Mouse (Mus musculus): ENCODE results near the gene Rps2. TPM values are rescaled to one million over a fixed set of nuclear protein-coding genes. Genes with fewer than 3 reads are reported as not detected.

Rps2 gene
- polyA plus RNA-seq, 1 experiment from 2014 or later: 1,693 TPM

DNA sequence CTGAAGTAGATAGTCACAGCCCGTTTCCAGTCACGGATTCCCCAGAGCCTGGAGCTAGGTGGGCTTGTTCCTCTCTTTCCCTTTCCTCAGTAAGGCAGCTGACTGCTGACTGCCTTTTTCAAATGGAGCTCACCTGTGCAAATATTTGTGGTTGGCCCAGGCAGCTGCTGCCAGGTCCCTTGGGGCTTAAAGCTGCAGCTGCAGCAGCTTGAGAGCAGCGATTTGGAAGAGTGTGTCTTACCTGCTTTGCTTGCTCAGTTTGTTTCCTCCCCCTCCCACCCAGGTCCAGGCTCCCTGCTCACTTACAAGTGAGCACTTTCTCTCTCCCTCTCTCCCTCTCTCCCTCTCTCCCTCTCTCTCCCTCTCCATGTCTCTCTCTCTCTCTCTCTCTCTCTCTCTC lies 51.2 kb downstream of the Rps2 start:
- H3K4me3 ChIP-seq: no peak overlapping the region
- no peaks in the 10 kb centered on the region for H3K9me3 ChIP-seq (replicated peaks)
- DNase-seq (ENCODE audit: low spot score): no peak
- 50% methylated on average over 3 of the region's 3 CpGs for WGBS
- peaks cover 37% of the 10 kb centered on the region for H3K4me1 ChIP-seq
- H3K27ac ChIP-seq: no peak overlapping the region
- H3K27me3 ChIP-seq (ENCODE audit: low read depth, poor library complexity, severe bottlenecking): peaks cover 17% of the 10 kb centered on the region; the same call in 1 of the 2 replicates
- no peaks in the 10 kb centered on the region for H3K36me3 ChIP-seq

Other genes starting within 250 kb of the Rps2 start
- gene E4f1, start 247.8 kb upstream of the Rps2 start, polyA plus RNA-seq (2016; fragmentation: Nextera tagmentation; extraction: Ambion mirVana): 35.0 and 38.7 TPM in 2 replicates
- gene Pgp, start 247.7 kb upstream of the Rps2 start, polyA plus RNA-seq (2016; fragmentation: Nextera tagmentation; extraction: Ambion mirVana): 68.8 and 76.1 TPM in 2 replicates
- 0.24 TPM in 1 of 2 replicates, not detected in the other for gene Bricd5, start 244.2 kb upstream of the Rps2 start, polyA plus RNA-seq (2016; fragmentation: Nextera tagmentation; extraction: Ambion mirVana)
- gene Mlst8, start 239.0 kb upstream of the Rps2 start, polyA plus RNA-seq (2016; fragmentation: Nextera tagmentation; extraction: Ambion mirVana): 31.6 and 42.2 TPM in 2 replicates
- gene Caskin1, start 229.5 kb upstream of the Rps2 start, polyA plus RNA-seq (2016; fragmentation: Nextera tagmentation; extraction: Ambion mirVana): 1.4 and 3.6 TPM in 2 replicates
- gene Traf7, start 190.2 kb upstream of the Rps2 start, polyA plus RNA-seq (2016; fragmentation: Nextera tagmentation; extraction: Ambion mirVana): 125 and 136 TPM in 2 replicates
- gene Rab26, start 183.9 kb upstream of the Rps2 start, polyA plus RNA-seq (2016; fragmentation: Nextera tagmentation; extraction: Ambion mirVana): 2.4 and 3.8 TPM in 2 replicates
- gene Pkd1, start 168.3 kb upstream of the Rps2 start, polyA plus RNA-seq (2016; fragmentation: Nextera tagmentation; extraction: Ambion mirVana): 18.9 and 24.7 TPM in 2 replicates
- 63.2 and 79.5 TPM in 2 replicates for gene Tsc2, start 85.5 kb upstream of the Rps2 start, polyA plus RNA-seq (2016; fragmentation: Nextera tagmentation; extraction: Ambion mirVana)
- 27.5 and 31.2 TPM in 2 replicates for gene Nthl1, start 85.4 kb upstream of the Rps2 start, polyA plus RNA-seq (2016; fragmentation: Nextera tagmentation; extraction: Ambion mirVana)
- 47.2 and 57.1 TPM in 2 replicates for gene Slc9a3r2, start 67.8 kb upstream of the Rps2 start, polyA plus RNA-seq (2016; fragmentation: Nextera tagmentation; extraction: Ambion mirVana)
- gene Npw, start 59.7 kb upstream of the Rps2 start, polyA plus RNA-seq (2016; fragmentation: Nextera tagmentation; extraction: Ambion mirVana): 0.88 and 1.1 TPM in 2 replicates
- 34.5 and 36.7 TPM in 2 replicates for gene Zfp598, start 48.4 kb upstream of the Rps2 start, polyA plus RNA-seq (2016; fragmentation: Nextera tagmentation; extraction: Ambion mirVana)
- gene Syngr3, start 28.2 kb upstream of the Rps2 start, polyA plus RNA-seq (2016; fragmentation: Nextera tagmentation; extraction: Ambion mirVana): 5.2 and 7.0 TPM in 2 replicates
- 52.9 and 61.2 TPM in 2 replicates for gene Gfer, start 22.0 kb upstream of the Rps2 start, polyA plus RNA-seq (2016; fragmentation: Nextera tagmentation; extraction: Ambion mirVana)
- 0.59 and 2.3 TPM in 2 replicates for gene Noxo1, start 21.9 kb upstream of the Rps2 start, polyA plus RNA-seq (2016; fragmentation: Nextera tagmentation; extraction: Ambion mirVana)
- 165 and 183 TPM in 2 replicates for gene Tbl3, start 10.5 kb upstream of the Rps2 start, polyA plus RNA-seq (2016; fragmentation: Nextera tagmentation; extraction: Ambion mirVana)
- 0.21 and 0.38 TPM in 2 replicates for gene Rnf151, start 53 bp upstream of the Rps2 start, polyA plus RNA-seq (2016; fragmentation: Nextera tagmentation; extraction: Ambion mirVana)
- gene Ndufb10, start 6.4 kb downstream of the Rps2 start, polyA plus RNA-seq (2016; fragmentation: Nextera tagmentation; extraction: Ambion mirVana): 202 and 204 TPM in 2 replicates
- gene Rpl3l, start 9.7 kb downstream of the Rps2 start, polyA plus RNA-seq (2016; fragmentation: Nextera tagmentation; extraction: Ambion mirVana): 0.15 TPM in 1 of 2 replicates, not detected in the other
- 19.9 and 23.6 TPM in 2 replicates for gene Msrb1, start 18.5 kb downstream of the Rps2 start, polyA plus RNA-seq (2016; fragmentation: Nextera tagmentation; extraction: Ambion mirVana)
- 3.2 and 4.2 TPM in 2 replicates for gene Hs3st6, start 34.9 kb downstream of the Rps2 start, polyA plus RNA-seq (2016; fragmentation: Nextera tagmentation; extraction: Ambion mirVana)
- gene Meiob, start 86.2 kb downstream of the Rps2 start, polyA plus RNA-seq (2016; fragmentation: Nextera tagmentation; extraction: Ambion mirVana): not detected in 2 replicates
- 26.0 and 28.0 TPM in 2 replicates for gene Hagh, start 122.0 kb downstream of the Rps2 start, polyA plus RNA-seq (2016; fragmentation: Nextera tagmentation; extraction: Ambion mirVana)
- gene Fahd1, start 132.2 kb downstream of the Rps2 start, polyA plus RNA-seq (2016; fragmentation: Nextera tagmentation; extraction: Ambion mirVana): 14.5 and 17.6 TPM in 2 replicates
- 0.55 and 0.84 TPM in 2 replicates for gene Igfals, start 147.9 kb downstream of the Rps2 start, polyA plus RNA-seq (2016; fragmentation: Nextera tagmentation; extraction: Ambion mirVana)
- 72.7 and 79.7 TPM in 2 replicates for gene Nubp2, start 168.2 kb downstream of the Rps2 start, polyA plus RNA-seq (2016; fragmentation: Nextera tagmentation; extraction: Ambion mirVana)
- 48.0 and 50.8 TPM in 2 replicates for gene Spsb3, start 168.5 kb downstream of the Rps2 start, polyA plus RNA-seq (2016; fragmentation: Nextera tagmentation; extraction: Ambion mirVana)
- gene Eme2, start 177.0 kb downstream of the Rps2 start, polyA plus RNA-seq (2016; fragmentation: Nextera tagmentation; extraction: Ambion mirVana): 22.1 and 30.6 TPM in 2 replicates
- 104 and 105 TPM in 2 replicates for gene Mrps34, start 177.0 kb downstream of the Rps2 start, polyA plus RNA-seq (2016; fragmentation: Nextera tagmentation; extraction: Ambion mirVana)
- gene Nme3, start 178.4 kb downstream of the Rps2 start, polyA plus RNA-seq (2016; fragmentation: Nextera tagmentation; extraction: Ambion mirVana): 43.6 and 47.0 TPM in 2 replicates
- 32.1 and 39.3 TPM in 2 replicates for gene Mapk8ip3, start 218.9 kb downstream of the Rps2 start, polyA plus RNA-seq (2016; fragmentation: Nextera tagmentation; extraction: Ambion mirVana)
- gene Jpt2, start 242.6 kb downstream of the Rps2 start, polyA plus RNA-seq (2016; fragmentation: Nextera tagmentation; extraction: Ambion mirVana): 369 and 370 TPM in 2 replicates